Mouse (Mus musculus): ENCODE measurements around the gene Zdhhc14. TPM values are rescaled to one million over a fixed set of nuclear protein-coding genes. Genes with fewer than 3 reads are reported as not detected.
A peak's percentile ranks its signal among the peaks of the same experiment; 100 is the strongest.

The Zdhhc14 gene
- polyA plus RNA-seq, 1 experiment from 2014 or later: 9.2 TPM

GRCm38 (mm10) chr17:5635254-5635653 lies 142.9 kb downstream of the Zdhhc14 start:
- ATAC-seq (ENCODE audit: low FRiP score, low TSS enrichment) (no peak), DNase-seq (no peak)
- H3K9ac ChIP-seq (replicated peaks; ENCODE audit: low read length): no peak overlapping the region
- H3K4me3 ChIP-seq (replicated peaks; ENCODE audit: low read depth, low read length): no peak overlapping the region
- no peak overlapping the region for H3K4me2 ChIP-seq (ENCODE audit: low read length)
- no peaks in the 10 kb centered on the region for H3K36me3 ChIP-seq (ENCODE audit: control insufficient read depth, insufficient read depth, low read length)
- no peaks in the 10 kb centered on the region for H3K4me1 ChIP-seq (ENCODE audit: control insufficient read depth, insufficient read depth, low read length)
- no peaks in the 10 kb centered on the region for H3K27me3 ChIP-seq (ENCODE audit: control insufficient read depth, insufficient read depth, low read length)
- WGBS: 90% methylated on average over 2 of the region's 2 CpGs
- no peak overlapping the region for H3K27ac ChIP-seq (replicated peaks; ENCODE audit: low read depth, low read length)
- H3K9me3 ChIP-seq (ENCODE audit: control insufficient read depth, low read length): no peaks in the 10 kb centered on the region

GRCm38 (mm10) chr17:5641436-5641835 lies 149.1 kb downstream of the Zdhhc14 start:
- DNase-seq (no peak), ATAC-seq (ENCODE audit: low FRiP score, low TSS enrichment) (no peak)
- Histone ChIP-seq H3K4me2 (ENCODE audit: low read length) (no peak overlapping the region), H3K27ac (replicated peaks; ENCODE audit: low read depth, low read length) (no peak overlapping the region), H3K4me1 (ENCODE audit: control insufficient read depth, insufficient read depth, low read length) (no peaks in the 10 kb centered on the region), H3K4me3 (replicated peaks; ENCODE audit: low read depth, low read length) (no peak overlapping the region), H3K9me3 (ENCODE audit: control insufficient read depth, low read length) (no peaks in the 10 kb centered on the region), H3K9ac (replicated peaks; ENCODE audit: low read length) (no peak overlapping the region), H3K36me3 (ENCODE audit: control insufficient read depth, insufficient read depth, low read length) (no peaks in the 10 kb centered on the region), H3K27me3 (ENCODE audit: control insufficient read depth, insufficient read depth, low read length) (no peaks in the 10 kb centered on the region)
- 94% methylated on average over 8 of the region's 8 CpGs for WGBS

GRCm38 (mm10) chr17:5642918-5643721 lies 150.8 kb downstream of the Zdhhc14 start:
- no peak overlapping the region for H3K27ac ChIP-seq (replicated peaks; ENCODE audit: low read depth, low read length)
- no peaks in the 10 kb centered on the region for H3K36me3 ChIP-seq (ENCODE audit: control insufficient read depth, insufficient read depth, low read length)
- no peaks in the 10 kb centered on the region for H3K27me3 ChIP-seq (ENCODE audit: control insufficient read depth, insufficient read depth, low read length)
- ATAC-seq (ENCODE audit: low FRiP score, low TSS enrichment) (no peak), DNase-seq (peak; percentile 13)
- no peak overlapping the region for H3K4me2 ChIP-seq (ENCODE audit: low read length)
- H3K4me3 ChIP-seq (replicated peaks; ENCODE audit: low read depth, low read length): no peak overlapping the region
- H3K9ac ChIP-seq (replicated peaks; ENCODE audit: low read length): no peak overlapping the region
- H3K9me3 ChIP-seq (ENCODE audit: control insufficient read depth, low read length): no peaks in the 10 kb centered on the region
- no peaks in the 10 kb centered on the region for H3K4me1 ChIP-seq (ENCODE audit: control insufficient read depth, insufficient read depth, low read length)
- WGBS: 87% methylated on average over 15 of the region's 15 CpGs

GRCm38 (mm10) chr17:5650124-5650523 lies 157.8 kb downstream of the Zdhhc14 start:
- H3K36me3 ChIP-seq (ENCODE audit: control insufficient read depth, insufficient read depth, low read length): no peaks in the 10 kb centered on the region
- DNase-seq (no peak), ATAC-seq (ENCODE audit: low FRiP score, low TSS enrichment) (no peak)
- H3K4me2 ChIP-seq (ENCODE audit: low read length): no peak overlapping the region
- no peaks in the 10 kb centered on the region for H3K27me3 ChIP-seq (ENCODE audit: control insufficient read depth, insufficient read depth, low read length)
- no peaks in the 10 kb centered on the region for H3K4me1 ChIP-seq (ENCODE audit: control insufficient read depth, insufficient read depth, low read length)
- H3K4me3 ChIP-seq (replicated peaks; ENCODE audit: low read depth, low read length): no peak overlapping the region
- no peaks in the 10 kb centered on the region for H3K9me3 ChIP-seq (ENCODE audit: control insufficient read depth, low read length)
- no peak overlapping the region for H3K9ac ChIP-seq (replicated peaks; ENCODE audit: low read length)
- 83% methylated on average over 4 of the region's 4 CpGs for WGBS
- H3K27ac ChIP-seq (replicated peaks; ENCODE audit: low read depth, low read length): no peak overlapping the region

- H3K4me1 ChIP-seq (ENCODE audit: control insufficient read depth, insufficient read depth, low read length): no peaks in the 10 kb centered on the region
- WGBS: 81% methylated on average over 4 of the region's 4 CpGs
Observed at GRCm38 (mm10) chr17:5650642-5651041, 158.3 kb downstream of the Zdhhc14 start.

GRCm38 (mm10) chr17:5651551-5651950 lies 159.2 kb downstream of the Zdhhc14 start:
- no peak overlapping the region for H3K4me3 ChIP-seq (replicated peaks; ENCODE audit: low read depth, low read length)
- no peaks in the 10 kb centered on the region for H3K9me3 ChIP-seq (ENCODE audit: control insufficient read depth, low read length)
- no peaks in the 10 kb centered on the region for H3K4me1 ChIP-seq (ENCODE audit: control insufficient read depth, insufficient read depth, low read length)
- DNase-seq (no peak), ATAC-seq (ENCODE audit: low FRiP score, low TSS enrichment) (no peak)
- 85% methylated on average over 4 of the region's 4 CpGs for WGBS
- H3K27ac ChIP-seq (replicated peaks; ENCODE audit: low read depth, low read length): no peak overlapping the region
- no peak overlapping the region for H3K9ac ChIP-seq (replicated peaks; ENCODE audit: low read length)
- H3K36me3 ChIP-seq (ENCODE audit: control insufficient read depth, insufficient read depth, low read length): no peaks in the 10 kb centered on the region
- H3K27me3 ChIP-seq (ENCODE audit: control insufficient read depth, insufficient read depth, low read length): no peaks in the 10 kb centered on the region
- H3K4me2 ChIP-seq (ENCODE audit: low read length): no peak overlapping the region

More at GRCm38 (mm10) chr17:5650642-5651041, 158.3 kb downstream of the Zdhhc14 start:
- ATAC-seq (ENCODE audit: low FRiP score, low TSS enrichment): no peak
- Histone ChIP-seq H3K4me2 (ENCODE audit: low read length) (no peak overlapping the region), H3K4me3 (replicated peaks; ENCODE audit: low read depth, low read length) (no peak overlapping the region), H3K36me3 (ENCODE audit: control insufficient read depth, insufficient read depth, low read length) (no peaks in the 10 kb centered on the region), H3K9ac (replicated peaks; ENCODE audit: low read length) (no peak overlapping the region), H3K27ac (replicated peaks; ENCODE audit: low read depth, low read length) (no peak overlapping the region), H3K27me3 (ENCODE audit: control insufficient read depth, insufficient read depth, low read length) (no peaks in the 10 kb centered on the region), H3K9me3 (ENCODE audit: control insufficient read depth, low read length) (no peaks in the 10 kb centered on the region)
- DNase-seq: no peak

GRCm38 (mm10) chr17:5653981-5654380 lies 161.6 kb downstream of the Zdhhc14 start:
- DNase-seq: no peak
- H3K4me2 ChIP-seq (ENCODE audit: low read length): no peak overlapping the region
- H3K9ac ChIP-seq (replicated peaks; ENCODE audit: low read length): no peak overlapping the region
- no peaks in the 10 kb centered on the region for H3K9me3 ChIP-seq (ENCODE audit: control insufficient read depth, low read length)
- no peaks in the 10 kb centered on the region for H3K4me1 ChIP-seq (ENCODE audit: control insufficient read depth, insufficient read depth, low read length)
- H3K36me3 ChIP-seq (ENCODE audit: control insufficient read depth, insufficient read depth, low read length): no peaks in the 10 kb centered on the region
- 83% methylated on average over 9 of the region's 9 CpGs for WGBS
- no peak overlapping the region for H3K27ac ChIP-seq (replicated peaks; ENCODE audit: low read depth, low read length)
- no peak for ATAC-seq (ENCODE audit: low FRiP score, low TSS enrichment)
- H3K27me3 ChIP-seq (ENCODE audit: control insufficient read depth, insufficient read depth, low read length): no peaks in the 10 kb centered on the region
- H3K4me3 ChIP-seq (replicated peaks; ENCODE audit: low read depth, low read length): no peak overlapping the region

GRCm38 (mm10) chr17:5655536-5655935 lies 163.2 kb downstream of the Zdhhc14 start:
- WGBS: 94% methylated on average over 4 of the region's 4 CpGs
- ATAC-seq (ENCODE audit: low FRiP score, low TSS enrichment) (no peak), DNase-seq (no peak)
- no peak overlapping the region for H3K4me2 ChIP-seq (ENCODE audit: low read length)
- H3K4me3 ChIP-seq (replicated peaks; ENCODE audit: low read depth, low read length): no peak overlapping the region
- H3K4me1 ChIP-seq (ENCODE audit: control insufficient read depth, insufficient read depth, low read length): peaks cover 4% of the 10 kb centered on the region; the same call in 1 of the 2 replicates
- H3K27me3 ChIP-seq (ENCODE audit: control insufficient read depth, insufficient read depth, low read length): no peaks in the 10 kb centered on the region
- H3K36me3 ChIP-seq (ENCODE audit: control insufficient read depth, insufficient read depth, low read length): no peaks in the 10 kb centered on the region
- no peak overlapping the region for H3K9ac ChIP-seq (replicated peaks; ENCODE audit: low read length)
- no peak overlapping the region for H3K27ac ChIP-seq (replicated peaks; ENCODE audit: low read depth, low read length)
- no peaks in the 10 kb centered on the region for H3K9me3 ChIP-seq (ENCODE audit: control insufficient read depth, low read length)

Data from midbrain, embryonic 14.5 days (tissue).